Mouse (Mus musculus) limb, embryonic 13.5 days (tissue): ENCODE measurements at regions not wholly inside any gene's neighbourhood (a gene's known extent, or its start where the extent isn't known, plus 50 kb on each side); places are given as distances from the start of the nearest gene placed in this dataset.

ENCODE experiments used
- ATAC-seq: fragments of 200-750 bp; cut with Nextera tagmentation; 2 replicates; pipeline ENCODE4 v1.8.0; 2017; ENCODE audit warnings: low read depth, moderate number of reproducible peaks, moderate TSS enrichment; ENCODE audit not compliant: low FRiP score
- H3K27ac ChIP-seq: fragments of 300-500 bp; sonication (generic); 2 replicates; pipeline ENCODE4 v1.5.1; 2015; ENCODE audit warnings: inconsistent platforms, mild to moderate bottlenecking, moderate library complexity
- H3K27me3 ChIP-seq: fragments of 300-500 bp; sonication (generic); 2 replicates; pipeline ENCODE4 v1.6.1; 2015; ENCODE audit warnings: mild to moderate bottlenecking, inconsistent platforms
- H3K36me3 ChIP-seq: fragments of 300-500 bp; sonication (generic); 2 replicates; pipeline ENCODE4 v1.6.1; 2015; ENCODE audit warnings: inconsistent platforms, mild to moderate bottlenecking, moderate library complexity
- H3K4me1 ChIP-seq: fragments of 300-500 bp; sonication (generic); 2 replicates; pipeline ENCODE4 v1.6.1; 2015; ENCODE audit warnings: inconsistent platforms
- H3K4me2 ChIP-seq: fragments of 300-500 bp; sonication (generic); replicated peaks from 2 replicates; pipeline ENCODE4 v1.6.1; 2015; ENCODE audit warnings: inconsistent platforms, mild to moderate bottlenecking, moderate library complexity
- H3K4me3 ChIP-seq: fragments of 300-500 bp; sonication (generic); 2 replicates; pipeline ENCODE4 v1.5.1; 2015; ENCODE audit warnings: moderate library complexity, mild to moderate bottlenecking, inconsistent platforms
- H3K9ac ChIP-seq: fragments of 300-500 bp; sonication (generic); 2 replicates; pipeline ENCODE4 v1.6.1; 2015; ENCODE audit warnings: mild to moderate bottlenecking, inconsistent platforms
- H3K9me3 ChIP-seq: fragments of 300-500 bp; sonication (generic); 2 replicates; pipeline ENCODE4 v1.6.1; 2016; ENCODE audit warnings: inconsistent platforms
- WGBS: fragments of 180-500 bp; shearing (Covaris S2); methylation state at CpG from one replicate; pipeline ENCODE4 v1.1.7; 2015; 5-methylcytosine and 5-hydroxymethylcytosine counted together

GRCm38 (mm10) chr8:96929901-96930300, 1041.6 kb upstream of the Got2 start:
- Histone ChIP-seq H3K27me3 (no peaks in the 10 kb centered on the region), H3K9me3 (no peaks in the 10 kb centered on the region), H3K4me2 (no peak overlapping the region), H3K36me3 (no peaks in the 10 kb centered on the region), H3K27ac (no peak overlapping the region), H3K4me3 (no peak overlapping the region), H3K4me1 (no peaks in the 10 kb centered on the region), H3K9ac (no peak overlapping the region)
- 80% methylated on average over 3 of the region's 3 CpGs for WGBS
- no peak for ATAC-seq

GRCm38 (mm10) chr8:96880956-96881355, 992.6 kb upstream of the Got2 start:
- WGBS: 58% methylated on average over 2 of the region's 2 CpGs
- Histone ChIP-seq H3K27me3 (peaks cover 4% of the 10 kb centered on the region; the same call in 1 of the 2 replicates), H3K36me3 (no peaks in the 10 kb centered on the region), H3K27ac (no peak overlapping the region), H3K4me1 (no peaks in the 10 kb centered on the region), H3K9me3 (no peaks in the 10 kb centered on the region), H3K9ac (no peak overlapping the region), H3K4me2 (no peak overlapping the region), H3K4me3 (no peak overlapping the region)
- ATAC-seq: no peak

GRCm38 (mm10) chr8:96878793-96879192, 990.4 kb upstream of the Got2 start:
- no peak for ATAC-seq
- Histone ChIP-seq H3K27ac (no peak overlapping the region), H3K36me3 (no peaks in the 10 kb centered on the region), H3K4me2 (no peak overlapping the region), H3K4me3 (no peak overlapping the region), H3K4me1 (no peaks in the 10 kb centered on the region), H3K9me3 (no peaks in the 10 kb centered on the region), H3K27me3 (peaks cover 4% of the 10 kb centered on the region; the same call in 1 of the 2 replicates), H3K9ac (no peak overlapping the region)
- WGBS: 75% methylated on average over 6 of the region's 6 CpGs

- no peak overlapping the region for H3K27ac ChIP-seq
- peaks cover 4% of the 10 kb centered on the region; the same call in 1 of the 2 replicates for H3K27me3 ChIP-seq
- 85% methylated on average over 4 of the region's 4 CpGs for WGBS
- no peak overlapping the region for H3K4me3 ChIP-seq
- no peaks in the 10 kb centered on the region for H3K36me3 ChIP-seq
- no peak for ATAC-seq
- H3K9me3 ChIP-seq: no peaks in the 10 kb centered on the region
- H3K4me2 ChIP-seq: no peak overlapping the region
- no peak overlapping the region for H3K9ac ChIP-seq
- H3K4me1 ChIP-seq: no peaks in the 10 kb centered on the region
These were observed 985.2 kb upstream of the Got2 start for GRCm38 (mm10) chr8:96873465-96874094.

GRCm38 (mm10) chr8:96868178-96869080, 980.1 kb upstream of the Got2 start:
- no peaks in the 10 kb centered on the region for H3K4me1 ChIP-seq
- no peak for ATAC-seq
- no peaks in the 10 kb centered on the region for H3K36me3 ChIP-seq
- H3K9ac ChIP-seq: no peak overlapping the region
- H3K9me3 ChIP-seq: no peaks in the 10 kb centered on the region
- no peak overlapping the region for H3K4me2 ChIP-seq
- 0% methylated on average over 1 of the region's 1 CpGs for WGBS
- H3K27ac ChIP-seq: no peak overlapping the region
- H3K4me3 ChIP-seq: no peak overlapping the region
- H3K27me3 ChIP-seq: no peaks in the 10 kb centered on the region

GRCm38 (mm10) chr8:96864606-96865005, 976.3 kb upstream of the Got2 start:
- peak overlapping the region; percentile 31; the same call in 1 of the 2 replicates for H3K4me2 ChIP-seq
- H3K4me1 ChIP-seq: no peaks in the 10 kb centered on the region
- H3K9ac ChIP-seq: no peak overlapping the region
- H3K27ac ChIP-seq: no peak overlapping the region
- no peaks in the 10 kb centered on the region for H3K36me3 ChIP-seq
- no peaks in the 10 kb centered on the region for H3K27me3 ChIP-seq
- no peak for ATAC-seq
- WGBS: 48% methylated on average over 6 of the region's 6 CpGs
- no peaks in the 10 kb centered on the region for H3K9me3 ChIP-seq
- H3K4me3 ChIP-seq: no peak overlapping the region

- Histone ChIP-seq H3K4me2 (no peak overlapping the region), H3K9ac (no peak overlapping the region), H3K9me3 (peaks cover 4% of the 10 kb centered on the region; the same call in 1 of the 2 replicates), H3K36me3 (no peaks in the 10 kb centered on the region), H3K27ac (no peak overlapping the region), H3K4me1 (no peaks in the 10 kb centered on the region), H3K4me3 (no peak overlapping the region), H3K27me3 (no peaks in the 10 kb centered on the region)
- WGBS: 64% methylated on average over 2 of the region's 2 CpGs
- ATAC-seq: no peak
These were observed 972.6 kb upstream of the Got2 start for GRCm38 (mm10) chr8:96860870-96861462.

- Histone ChIP-seq H3K4me1 (no peaks in the 10 kb centered on the region), H3K4me2 (no peak overlapping the region), H3K4me3 (no peak overlapping the region), H3K27ac (no peak overlapping the region), H3K27me3 (no peaks in the 10 kb centered on the region), H3K9ac (no peak overlapping the region), H3K9me3 (no peaks in the 10 kb centered on the region), H3K36me3 (no peaks in the 10 kb centered on the region)
- ATAC-seq: no peak
- WGBS: 77% methylated on average over 2 of the region's 2 CpGs
These were observed 955.2 kb upstream of the Got2 start for GRCm38 (mm10) chr8:96843566-96843965.

GRCm38 (mm10) chr8:96835532-96835931, 947.2 kb upstream of the Got2 start:
- Histone ChIP-seq H3K27ac (no peak overlapping the region), H3K4me1 (no peaks in the 10 kb centered on the region), H3K9ac (no peak overlapping the region), H3K36me3 (no peaks in the 10 kb centered on the region), H3K9me3 (no peaks in the 10 kb centered on the region), H3K27me3 (no peaks in the 10 kb centered on the region), H3K4me3 (no peak overlapping the region), H3K4me2 (no peak overlapping the region)
- WGBS: 79% methylated on average over 3 of the region's 3 CpGs
- ATAC-seq: no peak

GRCm38 (mm10) chr8:96834673-96835072, 946.3 kb upstream of the Got2 start:
- Histone ChIP-seq H3K9me3 (no peaks in the 10 kb centered on the region), H3K4me3 (no peak overlapping the region), H3K4me1 (no peaks in the 10 kb centered on the region), H3K27me3 (no peaks in the 10 kb centered on the region), H3K4me2 (no peak overlapping the region), H3K27ac (no peak overlapping the region), H3K36me3 (no peaks in the 10 kb centered on the region), H3K9ac (no peak overlapping the region)
- WGBS: 51% methylated on average over 2 of the region's 2 CpGs
- ATAC-seq: no peak

- no peak overlapping the region for H3K4me2 ChIP-seq
- no peaks in the 10 kb centered on the region for H3K27me3 ChIP-seq
- WGBS: 85% methylated on average over 1 of the region's 1 CpGs
These were observed 940.9 kb upstream of the Got2 start for GRCm38 (mm10) chr8:96829253-96829652.

GRCm38 (mm10) chr8:96810550-96810949, 922.2 kb upstream of the Got2 start:
- H3K4me3 ChIP-seq: no peak overlapping the region
- H3K36me3 ChIP-seq: no peaks in the 10 kb centered on the region
- no peak overlapping the region for H3K27ac ChIP-seq
- H3K9ac ChIP-seq: no peak overlapping the region
- H3K27me3 ChIP-seq: no peaks in the 10 kb centered on the region; the same call in 1 of the 2 replicates
- no peaks in the 10 kb centered on the region for H3K4me1 ChIP-seq
- ATAC-seq: no peak
- no peaks in the 10 kb centered on the region for H3K9me3 ChIP-seq
- WGBS: 75% methylated on average over 1 of the region's 1 CpGs
- H3K4me2 ChIP-seq: no peak overlapping the region

More at GRCm38 (mm10) chr8:96829253-96829652, 940.9 kb upstream of the Got2 start:
- Histone ChIP-seq H3K9me3 (no peaks in the 10 kb centered on the region), H3K4me3 (no peak overlapping the region), H3K4me1 (no peaks in the 10 kb centered on the region), H3K9ac (no peak overlapping the region), H3K36me3 (no peaks in the 10 kb centered on the region), H3K27ac (no peak overlapping the region)
- no peak for ATAC-seq
